Mouse (Mus musculus) heart, embryonic 11.5 days (tissue): ENCODE data around the gene Prkcq. TPM values are rescaled to one million over a fixed set of nuclear protein-coding genes. Genes with fewer than 3 reads are reported as not detected.

Source experiments
- ATAC-seq: fragments of 200-750 bp; cut with Nextera tagmentation; replicated peaks from 2 replicates; pipeline ENCODE4 v1.8.0; 2017; ENCODE audit warnings: moderate library complexity; ENCODE audit not compliant: insufficient number of reproducible peaks, low FRiP score, low TSS enrichment
- H3K27ac ChIP-seq: fragments of 300-500 bp; sonication (generic); 2 replicates; pipeline ENCODE4 v1.5.1; 2014; ENCODE audit warnings: mild to moderate bottlenecking, low read depth, low read length
- H3K27me3 ChIP-seq: fragments of 300-500 bp; sonication (generic); 2 replicates; pipeline ENCODE4 v1.6.1; 2014; ENCODE audit warnings: mild to moderate bottlenecking, low read length, mixed read lengths; ENCODE audit not compliant: control insufficient read depth, insufficient read depth
- H3K36me3 ChIP-seq: fragments of 300-500 bp; sonication (generic); 2 replicates; pipeline ENCODE4 v1.6.1; 2014; ENCODE audit warnings: mild to moderate bottlenecking, low read length, moderate library complexity, mixed read lengths; ENCODE audit not compliant: control insufficient read depth, insufficient read depth
- H3K4me1 ChIP-seq: fragments of 300-500 bp; sonication (generic); 2 replicates; pipeline ENCODE4 v1.6.1; 2014; ENCODE audit warnings: low read length; ENCODE audit not compliant: control insufficient read depth, insufficient read depth
- H3K4me2 ChIP-seq: fragments of 300-500 bp; sonication (generic); 2 replicates; pipeline ENCODE4 v1.6.1; 2014; ENCODE audit warnings: mild to moderate bottlenecking, moderate library complexity
- H3K4me3 ChIP-seq: fragments of 300-500 bp; sonication (generic); 2 replicates; pipeline ENCODE4 v1.5.1; 2014; ENCODE audit warnings: low read depth, low read length
- H3K9ac ChIP-seq: fragments of 300-500 bp; sonication (generic); 2 replicates; pipeline ENCODE4 v1.6.1; 2014; ENCODE audit warnings: mild to moderate bottlenecking, low read depth, low read length, moderate library complexity
- H3K9me3 ChIP-seq: fragments of 300-500 bp; sonication (generic); replicated peaks from 2 replicates; pipeline ENCODE4 v1.6.1; 2016; ENCODE audit warnings: low read length; ENCODE audit not compliant: control insufficient read depth
- WGBS: fragments of 180-500 bp; shearing (Covaris S2); extraction: QIAGEN DNeasy Blood & Tissue Kit; methylation state at CpG from one replicate; pipeline ENCODE4 v1.1.7; 2014; ENCODE audit not compliant: insufficient replicate concordance; 5-methylcytosine and 5-hydroxymethylcytosine counted together
- polyA plus RNA-seq: library from polyadenylated mRNA; unstranded; fragments of >200 nt; fragmentation: Nextera tagmentation; extraction: Ambion mirVana; gene quantifications from 2 replicates; pipeline ENCODE4 v1.2.1, GENCODE M21; 2014

The Prkcq gene
- polyA plus RNA-seq, 1 experiment from 2014 or later: 1.7 TPM

DNA sequence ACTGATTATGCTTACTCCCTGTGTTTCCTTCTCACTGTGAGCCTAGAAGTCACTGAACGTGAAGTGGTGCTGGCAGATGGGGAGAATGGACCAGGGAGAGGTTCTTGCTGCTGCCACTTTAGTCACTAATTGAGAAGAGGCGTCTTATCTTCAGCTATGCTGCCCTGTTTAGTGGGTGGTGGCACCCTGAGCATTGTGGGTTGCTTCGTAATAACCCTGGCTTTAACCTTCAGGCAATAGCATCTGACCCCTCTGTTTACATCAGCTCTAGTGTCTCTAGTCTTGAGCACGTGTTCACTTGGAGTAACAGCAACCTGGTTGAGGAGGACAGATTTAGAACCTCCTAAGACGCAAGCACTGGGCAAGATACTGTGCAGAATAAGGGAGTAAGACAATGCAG lies 44.9 kb downstream of the Prkcq start:
- H3K4me1 ChIP-seq: no peaks in the 10 kb centered on the region
- no peak overlapping the region for H3K4me2 ChIP-seq
- no peak overlapping the region for H3K27ac ChIP-seq
- ATAC-seq: no peak
- no peak overlapping the region for H3K9ac ChIP-seq
- H3K36me3 ChIP-seq: no peaks in the 10 kb centered on the region
- 64% methylated on average over 5 of the region's 5 CpGs for WGBS
- H3K4me3 ChIP-seq: no peak overlapping the region
- no peaks in the 10 kb centered on the region for H3K27me3 ChIP-seq
- H3K9me3 ChIP-seq: no peaks in the 10 kb centered on the region

- no peak overlapping the region for H3K9ac ChIP-seq
- no peaks in the 10 kb centered on the region for H3K9me3 ChIP-seq
- H3K4me2 ChIP-seq: no peak overlapping the region
- H3K27ac ChIP-seq: no peak overlapping the region
- H3K4me3 ChIP-seq: no peak overlapping the region
- 62% methylated on average over 5 of the region's 5 CpGs for WGBS
- no peak for ATAC-seq
- H3K4me1 ChIP-seq: no peaks in the 10 kb centered on the region
- no peaks in the 10 kb centered on the region for H3K27me3 ChIP-seq
- no peaks in the 10 kb centered on the region for H3K36me3 ChIP-seq
These were observed 46.2 kb downstream of the Prkcq start for GRCm38 (mm10) chr2:11218122-11218521.

- WGBS: 85% methylated on average over 2 of the region's 2 CpGs
- Histone ChIP-seq H3K9me3 (no peaks in the 10 kb centered on the region), H3K4me1 (no peaks in the 10 kb centered on the region), H3K36me3 (no peaks in the 10 kb centered on the region), H3K9ac (no peak overlapping the region), H3K27ac (no peak overlapping the region), H3K4me2 (no peak overlapping the region), H3K27me3 (no peaks in the 10 kb centered on the region), H3K4me3 (no peak overlapping the region)
- no peak for ATAC-seq
These were observed 47.4 kb downstream of the Prkcq start for GRCm38 (mm10) chr2:11219262-11219661.

- Histone ChIP-seq H3K36me3 (no peaks in the 10 kb centered on the region), H3K4me3 (no peak overlapping the region), H3K9me3 (no peaks in the 10 kb centered on the region), H3K27me3 (no peaks in the 10 kb centered on the region), H3K27ac (no peak overlapping the region), H3K9ac (no peak overlapping the region), H3K4me2 (no peak overlapping the region), H3K4me1 (no peaks in the 10 kb centered on the region)
- ATAC-seq: no peak
- 72% methylated on average over 3 of the region's 3 CpGs for WGBS
These were observed 53.0 kb downstream of the Prkcq start for GRCm38 (mm10) chr2:11224808-11225484.

- WGBS: 63% methylated on average over 5 of the region's 5 CpGs
- Histone ChIP-seq H3K36me3 (no peaks in the 10 kb centered on the region), H3K9me3 (no peaks in the 10 kb centered on the region), H3K4me1 (no peaks in the 10 kb centered on the region), H3K27me3 (no peaks in the 10 kb centered on the region), H3K4me2 (no peak overlapping the region), H3K9ac (no peak overlapping the region), H3K4me3 (no peak overlapping the region), H3K27ac (no peak overlapping the region)
- ATAC-seq: no peak
These were observed 53.6 kb downstream of the Prkcq start for GRCm38 (mm10) chr2:11225485-11225876.

DNA sequence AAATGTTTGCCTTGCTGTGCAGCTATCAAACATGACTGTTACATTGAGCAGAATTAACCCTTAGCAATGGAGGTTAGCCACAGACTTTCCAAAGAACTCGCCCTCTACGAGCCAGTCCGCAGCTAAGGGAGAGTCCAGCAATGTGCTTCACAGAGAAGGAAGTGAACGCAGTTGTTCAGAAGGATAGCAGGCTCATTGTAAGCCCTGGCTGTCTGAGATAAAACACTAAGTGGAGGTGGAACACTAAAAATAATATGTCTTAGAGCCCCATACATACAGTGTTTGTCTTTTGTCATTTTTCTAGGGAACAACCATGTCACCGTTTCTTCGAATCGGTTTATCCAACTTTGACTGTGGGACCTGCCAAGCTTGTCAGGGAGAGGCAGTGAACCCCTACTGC lies 54.6 kb downstream of the Prkcq start:
- no peaks in the 10 kb centered on the region for H3K36me3 ChIP-seq
- no peak overlapping the region for H3K9ac ChIP-seq
- no peak for ATAC-seq
- no peak overlapping the region for H3K4me3 ChIP-seq
- no peaks in the 10 kb centered on the region for H3K4me1 ChIP-seq
- H3K27ac ChIP-seq: no peak overlapping the region
- WGBS: 61% methylated on average over 7 of the region's 7 CpGs
- no peaks in the 10 kb centered on the region for H3K9me3 ChIP-seq
- no peak overlapping the region for H3K4me2 ChIP-seq
- no peaks in the 10 kb centered on the region for H3K27me3 ChIP-seq

DNA sequence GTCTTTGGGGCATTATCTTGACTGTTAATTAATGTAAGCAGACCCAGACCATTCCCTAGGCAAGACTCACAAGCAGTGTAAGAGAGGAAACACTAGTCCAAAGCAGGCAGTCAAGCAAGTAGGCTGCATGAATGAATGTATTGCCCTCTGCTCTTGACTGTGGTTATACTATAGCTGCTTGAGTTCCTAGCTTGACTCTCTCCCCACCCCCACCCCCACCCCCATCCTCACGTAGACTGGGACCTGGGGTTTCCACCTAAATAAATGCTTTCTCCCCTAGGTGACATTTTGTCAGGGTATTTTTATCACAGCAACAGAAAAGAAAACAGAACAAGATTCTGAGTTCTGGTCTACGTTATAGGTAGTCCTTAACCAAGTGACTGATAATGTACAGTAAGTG lies 57.2 kb downstream of the Prkcq start:
- WGBS: 39% methylated on average over 2 of the region's 2 CpGs
- H3K36me3 ChIP-seq: no peaks in the 10 kb centered on the region
- H3K4me2 ChIP-seq: no peak overlapping the region
- no peaks in the 10 kb centered on the region for H3K27me3 ChIP-seq
- H3K27ac ChIP-seq: no peak overlapping the region
- H3K4me3 ChIP-seq: no peak overlapping the region
- H3K4me1 ChIP-seq: no peaks in the 10 kb centered on the region
- ATAC-seq: no peak
- H3K9ac ChIP-seq: no peak overlapping the region
- no peaks in the 10 kb centered on the region for H3K9me3 ChIP-seq

GRCm38 (mm10) chr2:11231118-11231517 lies 59.2 kb downstream of the Prkcq start:
- H3K9me3 ChIP-seq: no peaks in the 10 kb centered on the region
- ATAC-seq: no peak
- no peaks in the 10 kb centered on the region for H3K36me3 ChIP-seq
- 60% methylated on average over 3 of the region's 3 CpGs for WGBS
- no peak overlapping the region for H3K27ac ChIP-seq
- no peaks in the 10 kb centered on the region for H3K4me1 ChIP-seq
- no peak overlapping the region for H3K4me2 ChIP-seq
- H3K27me3 ChIP-seq: no peaks in the 10 kb centered on the region
- H3K4me3 ChIP-seq: no peak overlapping the region
- H3K9ac ChIP-seq: no peak overlapping the region

- Histone ChIP-seq H3K9ac (no peak overlapping the region), H3K4me3 (no peak overlapping the region), H3K36me3 (no peaks in the 10 kb centered on the region), H3K4me2 (no peak overlapping the region), H3K27me3 (no peaks in the 10 kb centered on the region), H3K27ac (no peak overlapping the region), H3K4me1 (no peaks in the 10 kb centered on the region), H3K9me3 (no peaks in the 10 kb centered on the region)
- ATAC-seq: no peak
- 86% methylated on average over 5 of the region's 5 CpGs for WGBS
These were observed 60.1 kb downstream of the Prkcq start for GRCm38 (mm10) chr2:11231988-11232387.
